Mouse (Mus musculus): ENCODE data around the gene Ncs1.

DNA sequence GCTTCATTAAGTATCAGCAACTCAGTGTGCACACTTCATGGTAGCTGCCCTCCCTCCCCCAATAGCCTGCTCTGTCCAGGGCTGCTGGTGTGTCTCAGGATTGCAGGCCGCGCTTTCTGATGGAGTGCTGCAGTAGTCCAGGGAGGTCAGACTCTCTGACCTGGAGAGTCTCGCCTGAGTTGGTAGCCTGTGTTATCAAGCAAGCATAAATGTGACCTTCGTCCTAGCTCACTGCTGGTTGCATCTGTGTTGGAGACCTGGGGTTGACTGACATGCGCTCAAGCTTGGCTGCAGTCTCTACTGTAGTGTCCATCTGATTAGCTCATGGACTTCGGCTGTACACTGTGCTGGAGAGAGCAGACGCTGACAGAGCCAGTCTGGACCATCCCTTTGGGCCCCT lies 43.8 kb upstream of the Ncs1 start:
- TF ChIP-seq CTCF (IDR thresholded peaks at IDR 0.05; ENCODE audit: extremely low read depth, insufficient read length, insufficient replicate concordance, low read depth, low read length) (no peak), POLR2A (IDR thresholded peaks at IDR 0.05; ENCODE audit: low read depth, low read length) (no peak)
